Mouse (Mus musculus) neural tube, embryonic 15.5 days (tissue): ENCODE results near the gene Ubash3b. TPM values are rescaled to one million over a fixed set of nuclear protein-coding genes. Genes with fewer than 3 reads are reported as not detected.

ENCODE experiments used
- ATAC-seq: fragments of 200-750 bp; cut with Nextera tagmentation; 2 replicates; pipeline ENCODE4 v1.8.0; 2017; ENCODE audit warnings: mild to moderate bottlenecking, moderate TSS enrichment, moderate library complexity; ENCODE audit not compliant: low FRiP score
- H3K27ac ChIP-seq: fragments of 300-500 bp; sonication (generic); replicated peaks from 2 replicates; pipeline ENCODE4 v1.5.1; 2015; ENCODE audit warnings: mild to moderate bottlenecking, inconsistent platforms
- H3K27me3 ChIP-seq: fragments of 300-500 bp; sonication (generic); replicated peaks from 2 replicates; pipeline ENCODE4 v1.6.1; 2015; ENCODE audit warnings: inconsistent platforms
- H3K36me3 ChIP-seq: fragments of 300-500 bp; sonication (generic); 2 replicates; pipeline ENCODE4 v1.6.1; 2015; ENCODE audit warnings: inconsistent platforms
- H3K4me1 ChIP-seq: fragments of 300-500 bp; sonication (generic); 2 replicates; pipeline ENCODE4 v1.6.1; 2015; ENCODE audit warnings: inconsistent platforms
- H3K4me2 ChIP-seq: fragments of 300-500 bp; sonication (generic); 2 replicates; pipeline ENCODE4 v1.6.1; 2015; ENCODE audit warnings: inconsistent platforms, mild to moderate bottlenecking, moderate library complexity
- H3K4me3 ChIP-seq: fragments of 300-500 bp; sonication (generic); replicated peaks from 2 replicates; pipeline ENCODE4 v1.5.1; 2015; ENCODE audit warnings: mild to moderate bottlenecking, inconsistent platforms
- H3K9ac ChIP-seq: fragments of 300-500 bp; sonication (generic); replicated peaks from 2 replicates; pipeline ENCODE4 v1.6.1; 2015; ENCODE audit warnings: mild to moderate bottlenecking, inconsistent platforms
- H3K9me3 ChIP-seq: fragments of 300-500 bp; sonication (generic); replicated peaks from 2 replicates; pipeline ENCODE4 v1.6.1; 2016; ENCODE audit warnings: inconsistent platforms
- WGBS: fragments of 180-500 bp; shearing (Covaris S2); methylation state at CpG from one replicate; pipeline ENCODE4 v1.1.7; 2015; ENCODE audit warnings: mixed read lengths; 5-methylcytosine and 5-hydroxymethylcytosine counted together
- polyA plus RNA-seq: library from polyadenylated mRNA; unstranded; fragments of >200 nt; fragmentation: Nextera tagmentation; extraction: Ambion mirVana; gene quantifications from 2 replicates; pipeline ENCODE4 v1.2.1, GENCODE M21; 2015

Ubash3b gene
- polyA plus RNA-seq, 1 experiment from 2014 or later, result 28.4 TPM

DNA sequence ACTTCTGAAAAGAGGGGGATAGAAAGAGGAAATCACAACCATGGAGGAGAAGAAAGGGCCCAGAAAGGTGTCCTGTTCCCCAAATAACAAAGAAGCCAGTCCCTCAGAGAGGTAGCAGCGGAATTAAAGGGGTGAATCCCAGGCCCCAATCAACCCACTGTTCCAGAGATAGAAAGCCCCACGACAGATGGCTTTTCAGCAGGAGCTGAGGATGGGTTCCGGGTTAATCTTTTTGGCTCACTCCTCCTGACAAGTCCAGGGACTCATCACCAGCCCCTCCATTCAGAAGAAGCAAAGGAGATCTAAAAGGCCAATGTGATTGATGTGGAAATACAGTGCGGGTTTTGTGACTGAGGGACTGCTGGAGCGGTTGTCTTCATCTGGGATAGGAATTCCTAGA is 117.9 kb downstream of the Ubash3b start:
- Histone ChIP-seq H3K9me3 (no peaks in the 10 kb centered on the region), H3K4me2 (no peak overlapping the region), H3K36me3 (peaks cover 14% of the 10 kb centered on the region; the same call in 1 of the 2 replicates), H3K4me3 (no peak overlapping the region), H3K9ac (no peak overlapping the region), H3K27me3 (no peaks in the 10 kb centered on the region), H3K27ac (no peak overlapping the region), H3K4me1 (no peaks in the 10 kb centered on the region)
- ATAC-seq, result no peak
- WGBS, result 82% methylated on average over 5 of the region's 5 CpGs

DNA sequence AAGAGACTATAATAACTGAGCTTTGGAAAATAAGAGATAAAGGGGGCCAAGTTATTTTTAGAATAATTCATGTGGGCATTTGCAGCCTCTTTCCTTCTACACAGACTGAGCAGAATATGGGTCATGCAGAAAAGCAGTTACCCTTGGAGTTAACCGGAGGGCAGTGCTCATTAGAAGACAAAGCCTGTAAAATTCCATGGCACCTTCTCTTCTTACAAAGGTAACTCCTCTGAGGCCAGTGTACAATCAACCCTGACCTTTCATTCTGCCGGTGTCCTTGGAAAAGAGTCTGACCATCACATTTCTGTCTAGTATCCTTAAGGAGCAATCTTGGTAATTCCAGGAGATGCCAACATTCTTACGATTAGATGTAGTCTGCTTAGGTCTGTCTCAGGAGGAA is 120.1 kb downstream of the Ubash3b start:
- no peak for ATAC-seq
- no peaks in the 10 kb centered on the region for H3K27me3 ChIP-seq
- no peak overlapping the region for H3K27ac ChIP-seq
- peaks cover 22% of the 10 kb centered on the region for H3K36me3 ChIP-seq
- H3K9me3 ChIP-seq, result no peaks in the 10 kb centered on the region
- no peak overlapping the region for H3K9ac ChIP-seq
- WGBS, result 79% methylated on average over 3 of the region's 3 CpGs
- no peak overlapping the region for H3K4me2 ChIP-seq
- H3K4me3 ChIP-seq, result no peak overlapping the region
- no peaks in the 10 kb centered on the region for H3K4me1 ChIP-seq

DNA sequence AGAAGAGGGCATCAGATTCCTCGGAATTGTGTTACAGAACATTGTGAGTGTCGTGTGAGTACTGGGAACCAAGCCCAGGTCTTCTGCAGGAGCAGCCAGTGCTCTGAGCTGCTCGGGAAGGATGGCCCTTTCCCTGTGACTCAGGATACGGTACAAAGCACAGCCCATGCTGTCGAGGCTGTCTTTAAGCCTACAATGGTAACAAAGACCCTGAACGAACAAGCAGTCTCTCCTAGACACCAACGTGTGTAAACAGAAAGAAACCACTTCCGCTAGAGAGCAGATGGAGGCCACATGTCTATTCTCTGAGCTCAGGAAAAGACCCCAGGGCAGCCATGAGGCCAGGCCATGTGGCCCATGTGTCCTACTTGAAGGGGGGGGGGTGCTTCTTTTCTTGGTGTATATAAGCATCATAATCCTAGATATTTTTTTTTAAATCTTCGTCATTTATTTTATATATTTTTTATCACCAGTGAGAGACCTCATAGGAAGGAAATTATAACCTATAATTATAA is 123.3 kb downstream of the Ubash3b start:
- H3K9me3 ChIP-seq, result no peaks in the 10 kb centered on the region
- no peak overlapping the region for H3K4me3 ChIP-seq
- 0 out of 2 replicates have a peak, but pooled peaks cover 9% of the 10 kb centered on the region for H3K4me1 ChIP-seq
- ATAC-seq, result no peak
- WGBS, result 57% methylated on average over 9 of the region's 9 CpGs
- H3K36me3 ChIP-seq, result peaks cover 24% of the 10 kb centered on the region
- H3K4me2 ChIP-seq, result no peak overlapping the region
- H3K27me3 ChIP-seq, result no peaks in the 10 kb centered on the region
- H3K27ac ChIP-seq, result no peak overlapping the region
- H3K9ac ChIP-seq, result no peak overlapping the region

DNA sequence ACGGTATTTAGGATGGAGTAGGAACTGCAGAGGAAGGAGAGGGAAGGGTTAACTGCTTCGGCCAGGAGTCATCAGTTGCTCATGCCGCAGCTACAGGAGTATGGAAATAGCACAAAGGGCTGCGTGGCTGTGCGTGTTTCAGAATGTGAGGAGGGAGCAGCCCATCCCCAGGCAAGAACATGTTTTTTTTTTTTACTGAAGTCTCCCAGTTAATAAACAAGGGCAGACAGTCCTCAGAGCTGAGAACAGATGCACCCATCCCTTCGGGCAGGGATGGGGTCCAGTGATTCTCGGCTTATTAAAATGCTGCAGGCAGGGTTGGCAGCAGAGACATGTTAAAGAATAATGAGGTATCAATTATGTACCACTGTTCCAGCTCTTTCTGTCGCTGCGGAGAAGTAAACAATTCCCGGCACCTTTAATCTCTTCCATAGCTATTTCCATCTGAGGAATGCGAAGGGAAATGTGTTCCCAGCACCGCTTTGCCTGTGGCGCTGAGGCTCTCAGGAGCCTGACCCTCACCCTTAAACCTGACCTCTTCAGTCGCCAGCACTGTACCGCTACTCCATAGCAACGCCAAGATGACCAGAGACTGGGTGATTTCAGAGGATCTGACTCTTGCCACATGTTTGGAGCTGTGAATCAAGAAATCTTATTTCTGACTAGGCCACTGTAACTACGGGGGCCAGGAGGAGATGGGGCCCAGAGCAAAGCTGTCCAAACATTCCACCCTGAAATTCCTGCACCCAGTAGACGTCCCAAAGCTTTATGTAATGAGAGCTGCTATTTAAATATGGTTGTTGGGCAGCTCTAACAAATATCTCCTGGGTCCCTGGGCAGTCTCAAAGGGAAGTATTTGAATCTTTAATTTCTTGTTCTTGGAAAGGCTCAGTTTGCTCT is 129.7 kb downstream of the Ubash3b start:
- Histone ChIP-seq H3K4me2 (peak overlapping the region; percentile 31), H3K27ac (peak overlapping the region; percentile 79), H3K4me3 (no peak overlapping the region), H3K9ac (no peak overlapping the region), H3K27me3 (no peaks in the 10 kb centered on the region), H3K4me1 (peaks cover 23% of the 10 kb centered on the region), H3K9me3 (no peaks in the 10 kb centered on the region), H3K36me3 (peaks cover 31% of the 10 kb centered on the region)
- peak; percentile 75; the same call in 1 of the 2 replicates for ATAC-seq
- WGBS, result 31% methylated on average over 18 of the region's 18 CpGs

DNA sequence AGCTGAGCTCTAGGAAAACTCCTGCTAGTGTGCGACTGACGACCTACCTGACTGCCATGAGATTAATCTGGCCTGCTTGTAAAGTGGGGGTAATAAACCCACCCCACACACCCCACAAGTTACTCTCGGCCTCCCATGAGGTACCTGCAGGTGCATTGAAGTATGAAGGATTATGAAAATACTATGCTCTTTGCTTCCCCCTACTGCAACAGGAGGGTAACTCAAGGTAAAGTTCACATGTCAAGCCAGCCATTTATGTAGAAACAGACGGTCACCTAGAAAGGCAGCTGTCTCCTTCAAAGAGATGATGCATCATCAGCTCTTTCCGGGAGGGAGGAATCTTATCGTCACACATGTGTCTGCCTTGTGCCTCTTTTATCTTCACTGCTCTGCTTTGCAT is 131.7 kb downstream of the Ubash3b start:
- H3K9ac ChIP-seq, result no peak overlapping the region
- no peak for ATAC-seq

DNA sequence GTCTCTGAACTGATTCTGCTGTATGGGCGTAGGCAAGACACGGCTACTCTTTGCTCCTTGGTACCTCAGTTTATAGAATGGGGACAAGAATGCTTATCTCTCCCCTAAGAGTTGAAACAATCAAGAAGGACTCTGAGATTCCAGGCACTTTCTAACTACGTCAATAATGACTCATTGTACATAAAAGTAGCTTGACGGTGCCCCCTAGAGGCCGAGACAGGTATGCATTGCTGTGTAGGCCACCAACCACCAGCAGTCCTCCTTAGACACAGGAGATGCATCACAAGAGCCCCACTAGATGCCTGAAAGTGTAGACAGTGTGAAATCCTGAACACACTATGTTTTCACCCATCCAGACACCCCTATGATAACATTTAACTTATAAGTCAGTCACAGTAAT is 133.0 kb downstream of the Ubash3b start:
- H3K4me3 ChIP-seq, result no peak overlapping the region
- H3K36me3 ChIP-seq, result peaks cover 41% of the 10 kb centered on the region
- H3K9ac ChIP-seq, result no peak overlapping the region
- H3K4me1 ChIP-seq, result peaks cover 14% of the 10 kb centered on the region
- WGBS, result 44% methylated on average over 5 of the region's 5 CpGs
- no peaks in the 10 kb centered on the region for H3K9me3 ChIP-seq
- H3K4me2 ChIP-seq, result no peak overlapping the region
- H3K27me3 ChIP-seq, result no peaks in the 10 kb centered on the region
- no peak overlapping the region for H3K27ac ChIP-seq
- ATAC-seq, result no peak

More for the DNA sequence above, 131.7 kb downstream of the Ubash3b start:
- Histone ChIP-seq H3K4me3 (no peak overlapping the region), H3K27me3 (no peaks in the 10 kb centered on the region), H3K4me1 (peaks cover 23% of the 10 kb centered on the region), H3K4me2 (no peak overlapping the region), H3K9me3 (no peaks in the 10 kb centered on the region), H3K36me3 (peaks cover 36% of the 10 kb centered on the region), H3K27ac (no peak overlapping the region)
- WGBS, result 76% methylated on average over 6 of the region's 6 CpGs

DNA sequence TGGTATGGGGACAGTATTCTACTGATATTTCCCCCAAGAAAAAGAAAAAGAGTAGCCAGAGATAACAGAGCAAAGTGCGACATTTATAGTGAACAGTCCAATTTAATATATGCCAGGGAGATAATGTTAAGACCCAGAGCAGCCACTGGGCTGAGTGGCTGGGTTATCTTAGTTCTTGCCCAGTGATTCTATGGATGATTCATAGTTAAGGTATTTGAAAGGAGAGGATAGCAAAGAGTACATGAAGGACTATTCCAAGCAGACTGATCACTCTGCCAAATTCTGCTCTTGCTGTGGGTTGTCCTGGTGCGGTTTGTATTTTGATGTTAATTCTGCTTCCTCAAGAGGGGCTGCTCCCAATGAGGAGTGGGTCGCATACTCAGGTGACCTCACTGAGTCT is 139.8 kb downstream of the Ubash3b start:
- WGBS, result 74% methylated on average over 3 of the region's 3 CpGs
- Histone ChIP-seq H3K9ac (no peak overlapping the region), H3K36me3 (peaks cover 45% of the 10 kb centered on the region), H3K9me3 (no peaks in the 10 kb centered on the region), H3K4me3 (no peak overlapping the region), H3K27ac (no peak overlapping the region), H3K27me3 (no peaks in the 10 kb centered on the region), H3K4me1 (no peaks in the 10 kb centered on the region), H3K4me2 (no peak overlapping the region)
- ATAC-seq, result no peak

DNA sequence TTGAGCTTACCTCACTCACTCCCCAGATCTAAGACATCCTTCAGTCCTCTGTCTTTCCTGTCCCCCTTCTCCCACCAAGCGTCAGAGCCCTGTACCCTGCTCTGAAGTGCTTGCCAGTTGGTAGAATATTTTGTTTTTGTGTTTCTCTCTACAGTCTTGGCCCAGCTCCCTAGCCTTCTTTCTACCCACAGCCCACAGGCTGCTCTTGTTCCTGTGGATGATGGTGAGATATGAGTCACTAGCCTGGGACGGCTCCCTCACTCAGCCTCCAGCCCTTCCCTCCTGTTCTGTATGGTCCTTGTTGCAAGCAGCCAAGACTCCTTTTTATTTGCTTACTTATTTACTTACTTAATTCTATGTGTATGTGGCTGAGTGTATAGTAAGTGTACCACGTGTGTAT is 141.0 kb downstream of the Ubash3b start:
- 85% methylated on average over 3 of the region's 3 CpGs for WGBS
- peaks cover 37% of the 10 kb centered on the region for H3K36me3 ChIP-seq

DNA sequence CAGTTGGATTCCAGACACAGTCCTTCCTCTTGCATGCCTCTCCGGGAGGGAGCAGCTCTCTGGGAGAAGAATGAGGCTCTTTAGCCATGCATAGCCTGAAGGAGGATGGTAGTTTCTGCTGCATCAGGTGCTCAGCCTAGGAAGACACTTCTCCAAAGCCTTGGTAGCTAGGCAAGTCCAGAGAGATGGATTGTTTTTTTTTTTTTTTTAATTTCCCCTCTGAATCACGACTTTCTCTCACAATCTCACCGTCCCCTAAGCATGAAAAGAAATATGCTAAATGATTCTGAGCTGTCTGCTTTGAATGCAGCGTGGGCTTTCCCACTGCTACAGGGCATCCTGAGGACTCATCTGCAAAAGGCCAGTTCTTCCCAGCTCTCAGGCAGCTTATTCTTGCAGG is 147.0 kb downstream of the Ubash3b start:
- no peak overlapping the region for H3K4me2 ChIP-seq
- H3K36me3 ChIP-seq, result 0 out of 2 replicates have a peak, but pooled peaks cover 10% of the 10 kb centered on the region
- peaks cover 20% of the 10 kb centered on the region for H3K4me1 ChIP-seq
- ATAC-seq, result no peak
- H3K4me3 ChIP-seq, result no peak overlapping the region
- H3K9me3 ChIP-seq, result no peaks in the 10 kb centered on the region
- H3K9ac ChIP-seq, result no peak overlapping the region
- peak overlapping the region; percentile 64 for H3K27ac ChIP-seq
- 29% methylated on average over 4 of the region's 4 CpGs for WGBS
- no peaks in the 10 kb centered on the region for H3K27me3 ChIP-seq

More for the DNA sequence above, 141.0 kb downstream of the Ubash3b start:
- Histone ChIP-seq H3K9ac (no peak overlapping the region), H3K4me1 (no peaks in the 10 kb centered on the region), H3K27ac (no peak overlapping the region), H3K27me3 (no peaks in the 10 kb centered on the region), H3K9me3 (no peaks in the 10 kb centered on the region), H3K4me3 (no peak overlapping the region), H3K4me2 (no peak overlapping the region)
- no peak for ATAC-seq

DNA sequence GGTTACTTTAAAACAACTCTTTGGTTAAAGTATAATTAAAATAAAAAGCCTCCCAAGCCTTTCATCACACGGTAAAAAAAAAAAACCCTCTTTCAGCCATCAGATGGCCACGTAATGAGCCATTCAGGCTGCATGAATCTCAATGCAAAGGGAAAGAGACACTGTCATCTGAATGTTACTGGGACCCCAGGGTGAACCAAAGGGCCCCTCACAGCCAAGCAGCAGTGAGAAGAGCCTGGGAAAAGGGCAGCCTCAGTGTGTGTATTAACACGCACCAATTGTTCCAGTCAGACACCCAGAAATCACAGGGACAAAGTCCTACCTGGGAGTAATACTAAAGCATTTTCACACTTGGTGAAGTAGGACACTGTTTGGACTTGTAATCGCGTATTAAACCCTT is 149.0 kb downstream of the Ubash3b start:
- ATAC-seq, result no peak
- no peak overlapping the region for H3K4me3 ChIP-seq
- H3K9ac ChIP-seq, result no peak overlapping the region
- 0 out of 2 replicates have a peak, but pooled peaks cover 4% of the 10 kb centered on the region for H3K36me3 ChIP-seq
- H3K27ac ChIP-seq, result peak overlapping the region; percentile 85
- H3K27me3 ChIP-seq, result no peaks in the 10 kb centered on the region
- H3K9me3 ChIP-seq, result no peaks in the 10 kb centered on the region
- WGBS, result 37% methylated on average over 5 of the region's 5 CpGs
- peaks cover 20% of the 10 kb centered on the region for H3K4me1 ChIP-seq
- no peak overlapping the region for H3K4me2 ChIP-seq

DNA sequence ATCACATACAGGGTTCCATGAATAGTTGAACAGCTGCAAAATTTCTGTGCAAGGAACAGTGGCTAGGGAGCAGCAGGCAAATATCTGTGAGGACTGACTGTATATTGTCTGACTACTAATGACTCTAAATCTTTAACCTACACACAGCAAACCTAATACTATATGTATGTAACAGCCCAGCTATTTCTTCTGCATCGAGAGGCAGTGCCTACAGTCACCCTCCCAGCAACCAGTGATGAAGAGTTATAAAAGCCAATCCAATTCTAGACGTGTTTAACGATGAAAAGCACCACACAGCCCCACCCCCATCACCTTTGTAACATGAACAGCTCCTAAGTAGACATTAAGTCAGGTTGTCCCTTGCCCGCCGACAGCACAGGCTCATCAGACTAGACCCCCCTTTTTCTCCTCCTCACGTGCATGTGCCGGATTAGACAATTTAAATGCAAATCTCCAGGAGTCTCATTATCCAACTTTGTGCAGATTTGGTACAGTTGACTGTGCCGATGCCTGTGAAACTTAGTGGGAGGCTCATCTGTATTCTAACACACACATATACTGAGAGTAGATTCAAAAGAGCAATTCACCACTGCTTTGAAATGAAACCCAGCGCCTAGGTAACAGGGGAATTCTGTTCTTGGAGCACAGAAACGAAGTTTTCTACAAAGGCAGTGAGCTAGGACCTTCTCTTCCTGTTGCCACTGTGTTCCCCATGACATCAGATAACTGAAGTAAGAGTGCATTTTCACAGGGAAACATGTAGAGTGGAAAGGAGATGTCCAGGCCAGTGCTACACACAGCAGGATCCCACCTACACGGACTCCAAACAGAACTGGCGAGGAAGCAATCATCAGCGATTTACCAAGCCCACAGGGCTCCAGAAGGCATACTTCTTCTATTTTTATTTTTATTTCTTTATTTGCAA is 149.7 kb downstream of the Ubash3b start:
- peak overlapping the region; percentile 85 for H3K27ac ChIP-seq
- peak; percentile 81 for ATAC-seq
- no peaks in the 10 kb centered on the region for H3K9me3 ChIP-seq
- 14% methylated on average over 13 of the region's 13 CpGs for WGBS
- H3K9ac ChIP-seq, result no peak overlapping the region
- H3K4me3 ChIP-seq, result no peak overlapping the region
- no peaks in the 10 kb centered on the region for H3K36me3 ChIP-seq
- H3K27me3 ChIP-seq, result no peaks in the 10 kb centered on the region
- no peak overlapping the region for H3K4me2 ChIP-seq
- peaks cover 20% of the 10 kb centered on the region for H3K4me1 ChIP-seq
